ENCODE assay signal across 16 mouse cellular contexts in the genomic region with DNA sequence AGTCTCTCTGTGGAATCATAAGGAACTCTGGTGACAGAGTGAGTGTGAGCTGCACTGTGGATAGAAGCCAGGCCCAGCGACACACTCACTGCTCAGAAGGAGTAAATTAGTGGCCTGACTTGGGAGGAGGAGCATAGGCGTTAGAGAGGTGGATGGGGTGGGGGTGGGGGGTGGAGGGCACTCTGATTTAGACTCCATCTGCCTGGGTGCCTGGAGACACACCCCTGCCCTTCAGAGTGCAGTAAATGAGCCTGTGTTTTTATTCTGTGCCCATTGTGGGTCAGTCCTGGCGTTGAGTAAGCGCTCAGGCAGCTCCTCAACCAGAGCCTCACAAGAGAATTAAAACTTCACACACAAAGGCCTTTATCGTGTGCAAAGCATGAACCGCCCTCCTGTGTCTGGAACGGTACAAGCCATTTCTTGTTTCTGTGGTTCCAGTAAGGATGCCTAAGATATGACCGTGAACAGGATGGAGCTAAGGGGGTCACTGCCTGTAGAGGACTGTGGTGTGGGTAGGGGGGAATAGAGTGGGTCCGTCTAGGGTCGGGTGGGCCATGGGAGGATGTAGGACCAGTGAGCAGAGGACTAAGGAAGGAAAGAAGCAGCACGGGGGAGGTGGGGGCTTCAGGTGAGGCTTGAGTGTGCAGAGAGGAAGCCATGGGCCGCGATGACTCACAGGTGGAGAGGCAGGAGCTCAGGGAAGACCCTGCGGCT. TPM values are rescaled to one million over a fixed set of nuclear protein-coding genes. Genes with fewer than 3 reads are reported as not detected.
A peak's percentile ranks its signal among the peaks of the same experiment; 100 is the strongest.
DNase-seq lines count a peak whose midpoint lies in the region; ATAC-seq and TF ChIP-seq lines count a peak whose summit lies in the region.
"Had no signal": no experiment of that assay in that cellular context is flagged by ENCODE, and none has a peak within 500 bp of the region (broad histone marks: within the 10 kb centered on the region; RNA-seq: fewer than 3 reads in every experiment).

No protein-coding gene starts in this region.

- DNase-seq in heart, embryonic 10.5 days (ENCODE audit: low spot score), result peak; percentile 71
- DNase-seq in heart, adult 11 months, result no peak
- DNase-seq in midbrain, embryonic 14.5 days, result no peak
- DNase-seq in left cerebral cortex, postnatal 25 days (ENCODE audit: low spot score in 2 of 2), result no peak
- no peak for DNase-seq in cerebellum, adult 2 months
- no peak for DNase-seq in urinary bladder, adult 2 months (ENCODE audit: low spot score)
- DNase-seq: cerebellum, adult 11-12 months; liver, postnatal 0 days; lung, postnatal 4 days; thymus, postnatal 25 days had no signal

- H3K4me1 ChIP-seq in heart, embryonic 10.5 days, result peaks cover 12% of the 10 kb centered on the region; the same call in 1 of the 2 replicates
- H3K4me1 ChIP-seq in midbrain, embryonic 12.5 days, result 0 out of 2 replicates have a peak, but pooled peaks cover 4% of the 10 kb centered on the region
- no peaks in the 10 kb centered on the region for H3K4me1 ChIP-seq in midbrain, embryonic 14.5 days (ENCODE audit: control insufficient read depth, insufficient read depth, low read length)
- peaks cover 3% of the 10 kb centered on the region; the same call in 1 of the 2 replicates for H3K4me1 ChIP-seq in forebrain, embryonic 16.5 days (replicated peaks; ENCODE audit: control insufficient read depth, insufficient read depth, low read length)
- no peaks in the 10 kb centered on the region for H3K4me1 ChIP-seq in cerebellum, adult 2 months (ENCODE audit: control insufficient read depth, insufficient read depth, low read length)

- peaks cover 51% of the 10 kb centered on the region for H3K36me3 ChIP-seq in heart, embryonic 10.5 days
- H3K36me3 ChIP-seq in midbrain, embryonic 12.5 days, result peaks cover 32% of the 10 kb centered on the region; the same call in 1 of the 2 replicates
- no peaks in the 10 kb centered on the region for H3K36me3 ChIP-seq in midbrain, embryonic 14.5 days (ENCODE audit: control insufficient read depth, insufficient read depth, low read length)
- no peaks in the 10 kb centered on the region for H3K36me3 ChIP-seq in forebrain, embryonic 16.5 days (ENCODE audit: control insufficient read depth, insufficient read depth)

- H3K4me3 ChIP-seq in heart, embryonic 10.5 days, result no peak overlapping the region
- H3K4me3 ChIP-seq in midbrain, embryonic 12.5 days, result no peak overlapping the region
- no peak overlapping the region for H3K4me3 ChIP-seq in midbrain, embryonic 14.5 days (replicated peaks; ENCODE audit: low read depth, low read length)
- no peak overlapping the region for H3K4me3 ChIP-seq in forebrain, embryonic 16.5 days (replicated peaks; ENCODE audit: low read length)
- no peak overlapping the region for H3K4me3 ChIP-seq in cerebellum, adult 2 months (replicated peaks; ENCODE audit: insufficient read depth, low read depth, low read length)
- H3K4me3 ChIP-seq: heart, embryonic 15.5 days; layer of hippocampus, adult 2 months; neural tube, embryonic 13.5 days had no signal

- 83% methylated on average over 14 of the region's 14 CpGs for WGBS in heart, embryonic 10.5 days
- WGBS in midbrain, embryonic 12.5 days, result 84% methylated on average over 14 of the region's 14 CpGs
- 75% methylated on average over 14 of the region's 14 CpGs for WGBS in midbrain, embryonic 14.5 days
- WGBS in forebrain, embryonic 16.5 days, result 54% methylated on average over 14 of the region's 14 CpGs
- 81% methylated on average over 14 of the region's 14 CpGs for WGBS in cerebellum, adult 2 months

- intact Hi-C loops in left cerebral cortex, postnatal 25 days (cut with DNase I), result no loop called here

- H3K27ac ChIP-seq in heart, embryonic 10.5 days, result no peak overlapping the region
- 0 out of 2 replicates have a peak overlapping the region, but pooled peaks have one; percentile 15 for H3K27ac ChIP-seq in midbrain, embryonic 12.5 days (replicated peaks)
- H3K27ac ChIP-seq in midbrain, embryonic 14.5 days (replicated peaks; ENCODE audit: low read depth, low read length), result no peak overlapping the region
- no peak overlapping the region for H3K27ac ChIP-seq in forebrain, embryonic 16.5 days (ENCODE audit: low read length)
- no peak overlapping the region for H3K27ac ChIP-seq in cerebellum, adult 2 months (ENCODE audit: insufficient read depth, low read length)
- H3K27ac ChIP-seq: heart, embryonic 15.5 days; kidney, postnatal 0 days; layer of hippocampus, adult 2 months; neural tube, embryonic 13.5 days had no signal

- no peaks in the 10 kb centered on the region for H3K27me3 ChIP-seq in heart, embryonic 10.5 days (ENCODE audit: insufficient read depth, poor library complexity, severe bottlenecking)
- no peaks in the 10 kb centered on the region for H3K27me3 ChIP-seq in midbrain, embryonic 12.5 days
- H3K27me3 ChIP-seq in midbrain, embryonic 14.5 days (ENCODE audit: control insufficient read depth, insufficient read depth, low read length), result no peaks in the 10 kb centered on the region
- no peaks in the 10 kb centered on the region for H3K27me3 ChIP-seq in forebrain, embryonic 16.5 days (replicated peaks; ENCODE audit: control insufficient read depth, insufficient read depth, low read length)
- no peaks in the 10 kb centered on the region for H3K27me3 ChIP-seq in cerebellum, adult 2 months (ENCODE audit: control insufficient read depth, insufficient read depth, low read length)
- H3K27me3 ChIP-seq: heart, embryonic 15.5 days; neural tube, embryonic 13.5 days had no signal

- H3K9ac ChIP-seq in midbrain, embryonic 12.5 days (replicated peaks), result no peak overlapping the region
- H3K9ac ChIP-seq in midbrain, embryonic 14.5 days (replicated peaks; ENCODE audit: low read length), result no peak overlapping the region
- no peak overlapping the region for H3K9ac ChIP-seq in forebrain, embryonic 16.5 days (replicated peaks; ENCODE audit: low read depth, low read length)
- H3K9ac ChIP-seq: heart, embryonic 15.5 days; liver, postnatal 0 days; neural tube, embryonic 13.5 days had no signal

- ATAC-seq in midbrain, embryonic 12.5 days (ENCODE audit: low FRiP score, low read depth), result no peak
- ATAC-seq in midbrain, embryonic 14.5 days (ENCODE audit: low FRiP score, low TSS enrichment), result no peak
- ATAC-seq in forebrain, embryonic 16.5 days, result peak; percentile 47
- ATAC-seq: liver, postnatal 0 days had no signal

- no peak overlapping the region for H3K4me2 ChIP-seq in midbrain, embryonic 12.5 days (replicated peaks)
- H3K4me2 ChIP-seq in midbrain, embryonic 14.5 days (ENCODE audit: low read length), result no peak overlapping the region
- no peak overlapping the region for H3K4me2 ChIP-seq in forebrain, embryonic 16.5 days (ENCODE audit: low read length)
- H3K4me2 ChIP-seq: heart, embryonic 15.5 days; neural tube, embryonic 13.5 days had no signal

- H3K9me3 ChIP-seq in heart, embryonic 10.5 days, result no peaks in the 10 kb centered on the region
- H3K9me3 ChIP-seq in midbrain, embryonic 12.5 days, result no peaks in the 10 kb centered on the region
- H3K9me3 ChIP-seq in midbrain, embryonic 14.5 days (ENCODE audit: control insufficient read depth, low read length), result no peaks in the 10 kb centered on the region
- no peaks in the 10 kb centered on the region for H3K9me3 ChIP-seq in forebrain, embryonic 16.5 days (ENCODE audit: control insufficient read depth, low read length)
- H3K9me3 ChIP-seq: heart, embryonic 15.5 days; neural tube, embryonic 13.5 days had no signal

- TF ChIP-seq CTCF in cerebellum, adult 2 months (IDR thresholded peaks at IDR 0.05; ENCODE audit: borderline replicate concordance, insufficient read depth, low read depth, low read length), result no peak

- no peak for TF ChIP-seq POLR2A in cerebellum, adult 2 months (IDR thresholded peaks at IDR 0.05; ENCODE audit: borderline replicate concordance, insufficient read depth, low read length)

RNA-seq across cellular contexts. Expression of gene Ttc23, which starts 16.9 kb away (rescaled TPM):
- polyA plus RNA-seq in heart, embryonic 10.5 days (2016; fragmentation: Nextera tagmentation; extraction: Ambion mirVana), result 19.0 and 27.1 TPM in 2 replicates
- polyA plus RNA-seq in midbrain, embryonic 12.5 days (2016; fragmentation: Nextera tagmentation; extraction: Ambion mirVana), result 26.6 and 28.8 TPM in 2 replicates
- 5.7 and 12.8 TPM in 2 replicates for polyA plus RNA-seq in midbrain, embryonic 14.5 days (2014; fragmentation: Nextera tagmentation; extraction: Ambion mirVana)
- polyA plus RNA-seq in forebrain, embryonic 16.5 days (2015; fragmentation: Nextera tagmentation; extraction: Ambion mirVana), result 8.4 and 10.6 TPM in 2 replicates
- 10 to 100 TPM in 1 of 2 experiments, 1 to 10 TPM in 1; 7.1 to 10.3 TPM for total RNA-seq in left cerebral cortex, postnatal 25 days (2021)
- polyA plus RNA-seq in cerebellum, adult 2 months (2012; rRNA removed), result 5.2 and 5.3 TPM in 2 replicates
- 15.3 and 21.1 TPM in 2 replicates for polyA plus RNA-seq in urinary bladder, adult 2 months (2012; rRNA removed)

RNA-seq across cellular contexts. Expression of gene Lrrc28, which starts 19.1 kb away (rescaled TPM):
- polyA plus RNA-seq in heart, embryonic 10.5 days (2016; fragmentation: Nextera tagmentation; extraction: Ambion mirVana), result 12.8 and 13.6 TPM in 2 replicates
- 28.7 and 29.8 TPM in 2 replicates for polyA plus RNA-seq in midbrain, embryonic 12.5 days (2016; fragmentation: Nextera tagmentation; extraction: Ambion mirVana)
- polyA plus RNA-seq in midbrain, embryonic 14.5 days (2014; fragmentation: Nextera tagmentation; extraction: Ambion mirVana), result 27.7 and 39.7 TPM in 2 replicates
- polyA plus RNA-seq in forebrain, embryonic 16.5 days (2015; fragmentation: Nextera tagmentation; extraction: Ambion mirVana), result 31.9 and 34.3 TPM in 2 replicates
- total RNA-seq in left cerebral cortex, postnatal 25 days (2021), result 10 to 100 TPM; 33.8 to 36.8 TPM
- 36.3 and 38.7 TPM in 2 replicates for polyA plus RNA-seq in cerebellum, adult 2 months (2012; rRNA removed)
- polyA plus RNA-seq in urinary bladder, adult 2 months (2012; rRNA removed), result 36.5 and 38.5 TPM in 2 replicates
